Mouse (Mus musculus) layer of hippocampus, postnatal 25 days (tissue): ENCODE data around the gene Card11. TPM values are rescaled to one million over a fixed set of nuclear protein-coding genes. Genes with fewer than 3 reads are reported as not detected.

ENCODE experiments used
- DNase-seq, 2 experiments: peaks; one replicate each; pipeline ENCODE4 v3.0.0; 2022; ENCODE audit warnings: mixed read lengths in 2 of 2, low spot score in 1 of 2; ENCODE audit errors: extremely low spot score in 1 of 2
- total RNA-seq, 2 experiments: library from RNA; stranded (reverse); gene quantifications; 2 replicates each; pipeline ENCODE4 v1.2.3; 2021

The Card11 gene
- total RNA-seq, 2 experiments from 2014 or later, result 0.15 to 0.21 TPM

- DNase-seq, result no peak
Observed at GRCm38 (mm10) chr5:140855909-140856530, 144.4 kb downstream of the Card11 start.

- no peak for DNase-seq
Observed at GRCm38 (mm10) chr5:140854700-140855099, 145.7 kb downstream of the Card11 start.

GRCm38 (mm10) chr5:140853723-140854122, 146.7 kb downstream of the Card11 start:
- DNase-seq, result no peak

- DNase-seq, result no peak
Observed at GRCm38 (mm10) chr5:140852435-140852996, 147.9 kb downstream of the Card11 start.

- DNase-seq, result peak in 1 of 2 experiments; percentile 39
Observed at GRCm38 (mm10) chr5:140847300-140847729, 153.1 kb downstream of the Card11 start.

- no peak for DNase-seq
Observed at GRCm38 (mm10) chr5:140841942-140842341, 158.4 kb downstream of the Card11 start.

GRCm38 (mm10) chr5:140831064-140831431, 169.3 kb downstream of the Card11 start:
- DNase-seq, result no peak

- DNase-seq, result peak; percentile 77 to 79
Observed at GRCm38 (mm10) chr5:140830314-140831063, 169.9 kb downstream of the Card11 start, which contains the start of gene Gna12. TSS of gene Gna12 (minus strand) at chr5:140830431.

- DNase-seq, result peak in 1 of 2 experiments; percentile 36
Observed at GRCm38 (mm10) chr5:140829911-140830294, 170.5 kb downstream of the Card11 start.

- DNase-seq, result no peak
Observed at GRCm38 (mm10) chr5:140829081-140829910, 171.1 kb downstream of the Card11 start.

- DNase-seq, result no peak
Observed at GRCm38 (mm10) chr5:140828363-140828762, 172.0 kb downstream of the Card11 start.

GRCm38 (mm10) chr5:140827896-140828295, 172.5 kb downstream of the Card11 start:
- DNase-seq, result no peak

- DNase-seq, result no peak
Observed at GRCm38 (mm10) chr5:140827413-140827812, 173.0 kb downstream of the Card11 start.

- no peak for DNase-seq
Observed at GRCm38 (mm10) chr5:140826796-140827195, 173.6 kb downstream of the Card11 start.

- DNase-seq, result no peak
Observed at GRCm38 (mm10) chr5:140826118-140826517, 174.3 kb downstream of the Card11 start.

GRCm38 (mm10) chr5:140824126-140824525, 176.3 kb downstream of the Card11 start:
- DNase-seq, result no peak

GRCm38 (mm10) chr5:140823386-140823785, 177.0 kb downstream of the Card11 start:
- no peak for DNase-seq
